Mouse (Mus musculus) granulocyte monocyte progenitor cell, adult 5-6 weeks (primary cell): ENCODE measurements at regions not wholly inside any gene's neighbourhood (a gene's known extent, or its start where the extent isn't known, plus 50 kb on each side); places are given as distances from the start of the nearest gene placed in this dataset.

ENCODE experiments used
- ATAC-seq: replicated peaks from 2 replicates; pipeline ENCODE4 v1.8.0; 2016; ENCODE audit warnings: mild to moderate bottlenecking, moderate TSS enrichment, inconsistent platforms; ENCODE audit not compliant: poor library complexity, severe bottlenecking

DNA sequence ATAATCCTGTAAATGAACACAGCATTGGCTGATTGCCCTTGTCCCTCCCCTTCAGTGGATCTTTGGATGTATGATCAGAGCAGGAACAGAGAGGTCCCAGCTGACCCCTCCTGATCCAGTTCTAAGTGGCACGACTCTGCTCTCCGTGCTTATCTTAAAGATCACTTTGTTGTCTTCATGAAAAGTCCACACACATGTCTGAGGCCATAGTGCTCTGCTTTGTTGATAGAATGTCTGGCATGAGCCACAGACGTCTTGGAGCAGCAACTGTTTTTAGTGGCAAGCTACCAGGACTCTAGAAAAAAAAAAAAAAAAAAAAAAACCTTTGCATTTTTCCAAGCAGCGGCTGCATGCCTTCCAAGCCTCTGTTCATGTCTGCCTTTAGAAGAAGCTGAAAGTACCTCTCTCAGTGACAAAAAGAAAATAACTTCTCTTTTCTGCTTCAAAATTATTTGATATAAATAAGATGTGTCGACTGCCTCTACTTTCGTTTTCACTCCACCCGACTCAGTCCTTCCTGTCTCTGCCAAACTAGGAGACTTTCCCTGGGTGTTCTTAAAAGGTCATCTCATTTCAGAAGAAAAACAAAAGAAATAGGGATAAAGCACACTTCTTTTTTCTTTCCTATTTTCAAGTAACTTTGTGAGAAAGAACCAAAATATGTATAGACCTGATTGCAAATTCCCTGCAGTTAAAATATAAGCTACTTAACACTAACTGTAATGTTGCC is 63.9 kb upstream of the Mbnl1 start:
- ATAC-seq: 0 out of 2 replicates have a peak, but pooled peaks have one; percentile 12

DNA sequence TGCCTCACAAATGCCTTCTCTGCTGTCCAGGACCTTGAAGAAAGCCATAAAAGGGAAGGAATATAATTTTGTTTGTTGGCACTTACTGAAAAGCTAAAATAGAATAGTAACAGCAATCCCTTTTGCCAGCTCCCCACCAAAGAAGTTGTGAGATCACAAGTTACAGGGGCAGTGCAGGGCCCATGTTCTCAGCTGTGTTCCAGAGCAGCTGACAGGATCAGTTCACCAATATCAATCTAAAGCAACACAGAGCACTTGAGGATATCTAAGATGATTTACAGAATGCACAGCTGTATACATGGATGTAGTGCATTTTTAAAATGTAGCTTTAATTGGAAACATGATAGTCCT is 63.4 kb upstream of the Mbnl1 start:
- ATAC-seq: no peak

GRCm38 (mm10) chr3:60411746-60412145 is 60.9 kb upstream of the Mbnl1 start:
- ATAC-seq: peak; percentile 53

GRCm38 (mm10) chr3:60412206-60412605 is 60.4 kb upstream of the Mbnl1 start:
- no peak for ATAC-seq

DNA sequence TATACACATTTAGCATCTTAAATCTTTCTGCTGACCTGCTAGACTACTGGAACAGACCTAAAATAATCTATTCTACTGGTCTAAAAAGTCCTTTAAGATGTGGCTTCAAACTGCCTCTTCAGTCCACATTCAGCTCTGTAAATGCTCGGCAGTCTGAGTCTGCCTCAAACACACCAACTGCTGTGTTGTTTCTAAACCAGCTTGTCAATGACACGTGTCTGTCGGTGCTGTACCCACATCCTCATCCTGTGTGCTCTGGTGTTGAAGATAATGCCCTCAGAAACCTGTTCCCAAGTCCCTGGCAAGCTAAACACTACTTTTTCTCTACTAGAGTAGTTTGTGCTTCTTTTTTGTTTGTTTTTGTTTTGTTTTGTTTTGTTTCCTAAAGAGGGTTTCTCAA is 58.9 kb upstream of the Mbnl1 start:
- ATAC-seq: peak; percentile 76

- no peak for ATAC-seq
These were observed 55.6 kb upstream of the Mbnl1 start for GRCm38 (mm10) chr3:60417001-60417400.

DNA sequence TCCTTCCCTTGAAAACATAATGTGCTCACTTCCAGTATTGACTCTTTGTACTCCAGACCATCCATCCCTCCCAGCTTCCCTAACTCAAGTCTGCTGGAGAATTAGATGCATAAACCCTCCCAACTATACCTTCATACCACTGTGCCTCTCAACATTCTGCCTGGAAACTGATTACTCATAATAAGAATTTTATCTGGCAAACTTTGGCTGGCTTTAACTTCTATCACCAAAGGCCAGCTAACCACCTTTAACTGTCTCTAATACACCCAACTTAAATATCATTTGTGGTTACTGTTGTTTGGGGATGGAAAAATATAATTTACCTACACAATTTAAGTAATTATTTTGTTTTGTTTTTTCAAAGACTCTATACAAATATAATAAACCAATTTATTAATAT is 54.0 kb upstream of the Mbnl1 start:
- ATAC-seq: no peak

- ATAC-seq: no peak
These were observed 53.4 kb upstream of the Mbnl1 start for GRCm38 (mm10) chr3:60419216-60419615.
